Mouse (Mus musculus) hindlimb bud, embryonic 11.5 days (tissue): ENCODE measurements around the gene Ugt3a1.
"Not testable (repeated sequence)": the region's sequence is repeated elsewhere in the genome, so short reads cannot be mapped to it uniquely, and the experiment has no call there.

Experiments
- DNase-seq: peaks from one replicate; pipeline ENCODE4 v3.0.0-alpha.2; 2012; ENCODE audit warnings: low read depth, low spot score; ENCODE audit errors: extremely low spot score

Ugt3a1 gene

DNA sequence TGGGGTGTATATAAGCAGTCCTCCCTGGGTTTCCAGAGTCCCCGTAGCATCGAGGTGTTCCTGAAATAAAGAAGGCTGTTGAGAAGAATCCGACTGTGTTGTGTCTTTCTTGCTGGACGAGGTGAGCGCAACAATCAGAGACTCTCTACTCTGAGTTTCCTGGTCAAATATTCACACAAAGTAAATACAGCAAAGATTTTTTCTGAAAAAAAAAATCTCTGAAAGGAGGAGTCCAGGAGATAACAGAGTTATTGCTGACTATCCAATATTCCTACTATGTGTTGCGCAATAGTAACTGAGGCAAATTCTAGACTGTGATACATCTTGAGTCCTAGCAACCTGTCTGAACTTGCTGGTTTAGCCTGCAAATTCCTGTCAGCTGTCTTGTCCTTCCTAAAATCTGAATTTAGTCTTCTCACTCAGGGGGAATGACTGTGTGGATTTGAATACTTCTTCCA is at the start of gene Ugt3a1:
Ugt3a1 (plus strand) TSS at position 51 of the 458 bp plus-strand sequence.
- no peak for DNase-seq

DNA sequence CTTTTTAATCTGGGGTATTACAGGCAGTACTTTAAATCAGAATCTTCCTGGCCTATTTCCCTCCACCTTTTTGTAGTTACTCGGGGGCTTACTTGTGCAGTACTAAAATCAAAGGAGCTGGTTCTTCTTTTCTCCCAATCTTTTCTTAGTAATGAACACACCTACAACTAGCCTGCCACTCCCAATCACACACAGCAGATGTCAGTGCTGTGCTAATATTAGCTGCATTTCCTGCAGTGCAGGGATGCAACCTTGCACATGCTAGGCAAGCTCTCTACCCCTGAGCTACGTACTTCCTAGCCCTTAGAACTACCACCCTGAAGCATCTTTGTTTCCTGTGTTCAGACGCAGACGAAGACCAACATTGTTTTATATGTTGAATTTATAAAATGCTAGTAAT is 45.8 kb upstream of the Ugt3a1 start:
- not testable (repeated sequence) for DNase-seq

DNA sequence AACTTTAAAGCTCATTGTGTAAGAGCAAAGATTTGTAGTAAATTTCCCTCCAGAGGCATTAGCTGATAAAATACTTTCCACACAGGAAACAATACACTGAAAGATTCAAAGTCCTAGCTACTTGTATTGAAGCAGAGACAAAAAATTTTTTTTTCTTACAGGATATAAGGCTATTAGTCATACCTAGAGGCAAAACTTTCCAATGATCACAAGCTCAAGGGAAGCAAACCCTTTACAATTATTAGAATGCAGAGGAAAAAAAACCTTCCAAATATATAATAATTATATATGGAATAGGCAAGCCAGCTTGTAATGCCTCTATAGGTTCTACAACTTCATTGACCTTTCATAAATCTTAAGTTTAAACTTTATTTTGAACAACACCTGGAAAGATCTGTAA is 30.3 kb upstream of the Ugt3a1 start:
- DNase-seq, result no peak

DNA sequence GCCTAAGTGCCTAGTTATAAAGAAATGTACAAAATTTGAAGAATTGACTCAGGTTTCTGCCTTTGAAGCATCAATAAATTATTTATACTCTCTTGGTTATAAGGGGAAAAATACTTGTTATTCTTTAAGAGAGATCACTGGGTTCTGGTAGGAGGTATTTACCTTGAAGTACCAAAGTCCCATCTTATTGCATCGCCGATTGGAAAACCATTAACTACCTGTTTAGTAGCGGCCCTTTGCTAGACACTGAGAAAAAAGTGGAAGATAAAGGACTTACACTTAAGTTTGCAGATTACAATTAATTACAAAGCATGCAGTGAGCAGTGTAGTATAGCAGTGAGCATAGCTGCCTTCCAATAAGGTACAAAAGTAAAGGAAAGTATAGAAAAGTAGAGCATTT is 23.8 kb upstream of the Ugt3a1 start:
- no peak for DNase-seq

DNA sequence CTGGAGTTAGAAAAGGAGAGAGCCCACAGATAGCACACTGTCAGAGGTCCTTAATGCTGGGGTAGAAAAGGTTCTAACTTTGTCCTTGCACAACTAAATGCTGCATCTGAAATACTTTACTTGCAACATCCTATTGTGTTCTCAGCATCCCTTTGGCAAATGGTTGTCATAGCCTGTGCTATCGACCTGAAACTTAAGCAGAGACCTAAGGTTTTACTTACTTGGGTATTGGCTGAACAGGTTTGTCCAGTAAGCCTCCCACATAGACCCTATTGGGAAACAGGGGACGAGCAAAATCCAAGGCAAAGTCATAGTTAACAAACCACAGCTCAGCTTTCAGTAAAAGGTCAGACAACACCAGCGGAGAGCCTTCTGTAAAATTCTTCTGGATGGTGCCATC is 16.1 kb upstream of the Ugt3a1 start:
- no peak for DNase-seq

DNA sequence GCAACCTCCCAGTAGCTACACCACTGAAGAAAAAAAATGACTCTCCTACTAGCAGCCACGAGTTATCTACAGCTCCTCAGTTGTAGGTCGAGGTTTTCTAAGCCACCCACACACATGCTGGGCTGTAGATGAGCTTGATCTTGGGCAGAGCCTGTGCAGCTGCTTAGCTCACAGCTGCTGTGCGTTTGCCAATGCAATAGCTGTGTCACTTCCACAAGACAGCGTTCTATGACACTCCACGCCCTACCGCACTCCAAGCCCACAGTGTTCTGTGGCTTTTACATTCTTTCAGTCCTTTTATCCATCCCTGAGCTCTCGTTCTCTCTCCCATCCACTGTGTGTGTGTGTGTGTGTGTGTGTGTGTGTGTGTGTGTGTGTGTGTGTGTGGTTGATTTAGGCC is 4.8 kb upstream of the Ugt3a1 start:
- DNase-seq, result no peak

DNA sequence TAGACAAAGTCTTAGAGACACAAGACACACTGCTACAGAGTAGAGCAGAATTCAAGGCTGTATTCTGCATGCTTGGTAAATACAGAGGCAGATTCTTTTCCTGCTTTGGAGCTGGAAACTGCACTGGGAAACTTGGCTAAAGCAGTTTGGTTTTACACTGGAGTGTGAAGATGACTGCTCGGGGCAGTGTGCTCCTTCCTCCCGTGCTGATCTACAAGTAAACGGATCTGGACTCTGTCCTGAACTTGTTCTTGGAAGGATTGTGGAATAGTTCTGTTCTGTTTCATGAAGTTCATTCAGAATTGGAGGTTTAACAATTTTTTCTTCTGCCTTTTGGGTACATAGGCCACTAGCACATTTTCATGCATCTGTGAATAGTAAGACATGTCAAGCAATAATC is 2.3 kb downstream of the Ugt3a1 start:
- DNase-seq, result no peak

DNA sequence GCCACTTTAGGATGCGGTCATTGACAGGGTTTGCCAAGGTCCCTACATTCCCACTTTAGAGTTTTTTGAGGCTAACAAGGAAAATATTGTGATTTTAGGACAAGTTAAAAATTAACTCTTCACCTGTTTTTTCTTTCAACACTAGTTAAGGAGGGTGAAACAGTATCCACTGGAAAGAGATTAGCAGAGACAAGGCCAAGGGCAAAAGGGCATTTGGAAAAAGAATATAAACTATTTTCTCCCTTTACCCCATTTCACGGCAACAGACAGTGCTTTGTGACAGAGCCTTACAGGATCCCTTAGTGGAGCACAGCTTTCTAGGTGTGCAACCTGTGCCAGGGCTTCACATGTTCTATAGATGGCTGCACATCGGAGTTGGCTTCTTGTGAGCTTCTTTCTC is 2.9 kb downstream of the Ugt3a1 start:
- DNase-seq, result no peak

DNA sequence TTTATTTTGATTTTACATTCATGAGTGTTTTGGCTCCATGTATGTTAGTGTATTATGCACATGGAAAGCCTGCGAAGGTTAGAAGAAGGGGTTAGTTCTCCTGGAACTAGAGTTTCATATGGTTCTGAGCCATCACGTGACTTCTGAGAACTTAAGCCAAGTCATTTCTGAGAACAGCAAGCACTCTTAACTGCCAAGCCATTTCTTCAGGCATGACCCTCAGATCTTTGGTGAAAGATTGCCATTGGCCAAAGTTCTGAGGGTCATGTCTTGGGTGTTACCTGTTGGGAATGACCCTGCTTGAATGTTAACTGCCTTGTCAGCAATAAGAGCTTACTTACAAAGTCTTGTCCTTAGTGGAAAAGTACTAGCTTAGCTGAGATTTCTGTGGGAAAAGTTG is 6.5 kb downstream of the Ugt3a1 start:
- no peak for DNase-seq

DNA sequence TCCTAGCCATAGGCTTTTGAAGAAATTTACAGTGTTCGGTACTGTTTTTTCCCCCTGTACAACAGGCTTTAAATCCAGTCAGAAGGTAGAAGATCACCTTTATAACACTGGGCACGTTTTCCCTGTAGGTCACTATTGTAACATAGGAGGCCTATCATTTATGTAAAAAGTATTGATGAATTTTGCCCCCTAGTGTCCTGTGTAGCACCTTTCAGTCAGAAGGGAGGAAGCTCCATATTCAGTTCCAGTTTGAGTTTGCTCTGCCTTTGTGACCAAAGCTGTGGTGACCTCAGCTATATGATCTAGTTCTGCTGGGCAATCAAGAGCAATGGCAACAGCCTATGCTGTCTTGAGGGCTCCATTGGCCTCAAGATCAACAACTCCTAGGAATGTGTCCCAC is 13.0 kb downstream of the Ugt3a1 start:
- DNase-seq, result no peak

DNA sequence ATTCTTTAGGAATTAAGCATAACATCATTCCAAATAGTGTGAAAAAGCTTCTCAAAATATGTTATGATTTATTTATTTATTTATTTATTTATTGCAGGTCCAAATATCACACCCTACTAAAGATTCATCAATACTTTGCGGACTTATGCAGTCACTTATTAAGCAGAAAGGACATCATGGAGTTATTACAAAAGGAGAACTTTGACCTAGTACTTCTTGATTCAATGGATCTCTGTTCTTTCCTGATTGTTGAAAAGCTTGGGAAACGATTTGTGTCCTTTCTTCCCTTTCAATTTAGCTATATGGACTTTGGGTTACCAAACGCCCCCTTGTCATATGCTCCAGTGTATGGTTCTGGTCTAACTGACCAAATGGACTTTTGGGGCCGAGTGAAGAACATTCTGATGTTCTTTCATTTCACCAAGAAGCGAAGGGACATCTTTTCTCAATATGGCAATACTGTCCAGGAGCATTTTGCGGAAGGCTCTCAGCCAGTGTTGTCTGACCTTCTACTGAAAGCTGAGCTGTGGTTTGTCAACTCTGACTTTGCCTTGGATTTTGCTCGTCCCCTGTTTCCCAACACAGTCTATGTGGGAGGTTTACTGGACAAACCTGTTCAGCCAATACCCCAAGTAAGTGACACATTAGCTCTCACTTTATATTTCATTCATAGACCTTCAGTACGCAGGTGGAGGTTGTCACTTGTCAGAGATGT is 29.4 kb downstream of the Ugt3a1 start:
- no peak for DNase-seq

DNA sequence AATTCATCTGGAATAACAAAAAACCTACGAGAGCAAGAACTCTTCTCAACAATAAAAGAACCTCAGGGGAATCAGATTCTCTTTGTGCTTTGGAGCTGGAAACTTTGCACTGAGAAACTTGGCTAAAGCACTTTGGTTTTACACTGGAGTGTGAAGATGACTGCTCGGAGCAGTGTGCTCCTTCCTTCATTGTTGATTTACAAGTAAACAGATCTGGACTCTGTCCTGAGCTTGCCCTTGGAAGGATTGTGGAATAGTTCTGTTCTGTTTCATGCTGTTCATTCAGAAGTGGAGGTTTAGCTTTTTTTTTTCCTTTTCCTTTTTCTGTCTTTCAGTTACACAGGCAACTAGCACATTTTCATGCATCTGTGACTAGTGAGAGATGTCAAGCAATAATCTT is 57.9 kb downstream of the Ugt3a1 start:
- DNase-seq, result no peak

DNA sequence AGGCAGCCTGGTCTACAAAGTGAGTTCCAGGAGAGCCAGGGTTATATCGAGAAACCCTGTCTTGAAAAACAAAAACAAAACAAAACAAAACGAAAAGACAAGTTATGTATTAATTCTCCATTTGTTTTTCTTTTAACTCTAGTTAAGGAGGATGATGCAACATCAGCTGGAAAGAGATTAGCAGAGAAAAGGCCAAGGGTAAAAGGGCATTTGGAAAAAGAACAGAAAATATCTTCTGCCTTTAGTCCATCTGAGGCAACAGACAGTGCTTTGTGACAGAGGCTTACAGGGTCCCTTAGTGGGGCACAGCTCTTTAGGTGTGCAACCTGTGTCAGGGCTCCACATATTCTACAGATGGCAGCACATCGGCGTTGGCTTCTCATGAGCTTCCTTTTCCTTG is 58.7 kb downstream of the Ugt3a1 start, which contains the start of gene Ugt3a2:
Ugt3a2 (plus strand) TSS at position 210 of the 400 bp plus-strand sequence.
- no peak for DNase-seq

DNA sequence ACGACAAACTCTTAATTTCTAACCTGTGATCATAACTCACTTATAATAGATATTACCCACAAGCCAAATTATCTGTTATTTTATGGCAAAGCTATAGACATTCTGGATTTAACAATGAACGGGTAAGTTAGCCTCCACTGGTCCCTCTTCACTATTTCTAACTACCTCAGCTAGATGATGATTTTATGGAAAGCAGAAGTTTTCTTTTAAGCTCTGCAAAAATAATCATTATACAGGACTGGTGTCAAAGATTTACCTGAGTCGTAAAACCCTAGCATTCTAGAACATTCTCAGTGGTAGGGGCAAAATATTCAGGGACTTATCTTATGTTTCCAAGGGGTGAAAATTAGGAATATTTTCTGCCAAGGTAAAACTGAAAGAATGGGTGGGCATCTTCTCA is 59.9 kb downstream of the Ugt3a1 start:
- no peak for DNase-seq

DNA sequence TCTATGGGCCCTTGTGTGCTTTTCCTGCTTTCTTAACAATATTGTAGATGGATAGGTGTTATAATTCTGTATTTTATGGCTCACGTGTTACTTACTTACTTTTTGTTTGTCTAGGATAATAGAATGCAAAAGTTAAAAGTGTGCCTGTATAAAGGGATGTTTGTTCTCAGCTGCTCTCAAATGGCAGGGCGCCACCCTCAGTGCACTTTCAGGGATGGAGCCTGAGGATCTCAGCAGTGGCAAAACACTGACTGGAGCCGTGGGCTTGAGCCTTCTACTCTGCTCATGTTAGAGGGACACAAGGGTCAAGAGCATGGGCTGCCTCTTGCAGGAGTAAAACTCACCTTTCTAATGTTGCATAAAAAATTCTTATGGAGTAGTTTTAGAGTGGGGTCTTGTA is 60.3 kb downstream of the Ugt3a1 start:
- DNase-seq, result no peak

DNA sequence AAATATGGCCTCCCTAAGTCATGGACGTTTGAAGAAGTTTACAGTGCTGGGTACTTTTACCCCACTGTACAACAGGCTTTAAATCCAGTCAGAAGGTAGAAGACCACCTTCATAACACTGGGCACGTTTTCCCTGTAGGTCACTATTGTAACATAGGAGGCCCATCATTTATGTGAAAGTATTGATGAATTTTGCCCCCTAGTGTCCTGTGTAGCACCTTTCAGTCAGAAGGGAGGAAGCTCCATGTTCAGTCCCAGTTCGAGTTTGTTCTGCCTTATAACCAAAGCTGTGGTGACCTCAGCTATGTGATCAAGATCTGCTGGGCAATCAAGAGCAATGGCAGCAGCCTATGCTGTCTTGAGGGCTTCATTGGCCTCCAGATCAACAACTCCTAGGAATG is 72.1 kb downstream of the Ugt3a1 start:
- no peak for DNase-seq

DNA sequence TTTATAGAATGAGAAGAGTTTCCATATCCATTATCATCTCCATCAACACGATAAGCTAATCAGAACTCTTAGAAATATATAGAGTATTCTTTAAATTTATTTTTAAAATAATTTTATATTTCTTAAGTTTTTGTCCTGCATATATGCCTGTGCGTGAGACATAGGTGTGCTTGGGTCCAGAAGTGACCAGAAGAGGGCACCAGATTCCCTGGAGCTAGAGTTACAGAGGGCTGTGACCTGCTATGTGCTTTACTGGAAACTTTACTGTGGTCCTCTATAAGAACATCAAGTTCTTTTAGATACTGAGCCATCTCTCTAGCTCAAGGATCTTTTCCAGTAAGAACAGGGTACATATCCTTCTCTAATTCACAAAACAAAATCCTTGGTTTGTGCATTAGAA is 86.1 kb downstream of the Ugt3a1 start:
- no peak for DNase-seq
